Mouse (Mus musculus) lung, adult 10 weeks (tissue): Measurements from ENCODE around the gene AU041133. TPM values are rescaled to one million over a fixed set of nuclear protein-coding genes. Genes with fewer than 3 reads are reported as not detected.

Experiments used
- polyA plus RNA-seq: library from polyadenylated mRNA; stranded (reverse); fragments of 350-450 nt; fragmentation: Illumina TruSeq; extraction: RNeasy Lipid Tissue Mini Kit (QIAGEN cat#74804); gene quantifications from one replicate; pipeline ENCODE4 v1.2.3, GENCODE M21; 2014; ENCODE audit warnings: low read depth, low replicate concordance; ENCODE audit not compliant: insufficient read depth

Gene AU041133
- polyA plus RNA-seq, result 1.9 TPM

DNA sequence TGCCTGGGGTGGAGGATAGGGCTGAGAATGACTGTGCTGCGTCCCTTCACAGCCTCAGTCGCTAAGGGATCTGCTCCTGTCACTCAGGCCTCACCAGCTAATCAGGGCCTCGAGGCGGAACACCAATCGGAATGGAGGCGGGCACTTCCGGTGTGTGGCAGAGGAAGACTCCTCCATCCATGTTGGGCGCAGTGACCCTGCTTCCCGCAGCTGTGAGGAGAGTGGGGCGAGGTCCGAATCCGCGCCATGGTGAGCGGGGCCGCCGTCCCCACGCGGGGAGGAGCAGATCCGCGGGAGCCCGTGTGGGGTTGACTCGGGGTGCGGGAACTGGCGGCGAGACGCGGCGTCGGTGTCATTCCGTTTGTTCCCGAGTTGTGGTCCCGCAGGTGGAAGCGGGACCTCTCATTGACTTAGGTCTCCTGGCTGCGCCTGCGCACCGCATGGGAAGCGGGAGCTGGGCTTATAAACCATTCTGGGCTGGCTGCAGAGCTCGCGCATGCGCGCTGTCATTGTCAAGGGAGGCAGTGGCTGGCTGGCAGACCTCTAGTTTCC lies at the start of gene AU041133:
AU041133 (plus strand) TSS at position 164 of the 552 bp plus-strand sequence.

GRCm38 (mm10) chr10:82082728-82083621 lies 44.8 kb upstream of the AU041133 start, which contains the start of gene BC024063:
Gene BC024063, plus strand, starts transcription at chr10:82083353.

Other genes starting within 250 kb of the AU041133 start
- gene Zfp781, start 197.5 kb upstream of the AU041133 start, polyA plus RNA-seq, result 1.3 TPM
- gene Zfp873, start 79.9 kb upstream of the AU041133 start, polyA plus RNA-seq, result 3.5 TPM
- 1.3 TPM for gene BC024063, start 44.7 kb upstream of the AU041133 start, polyA plus RNA-seq
- 5.5 TPM for gene Zfp938, start 113.3 kb downstream of the AU041133 start, polyA plus RNA-seq
- gene 4932415D10Rik, start 188.6 kb downstream of the AU041133 start, polyA plus RNA-seq, result not detected
- 0.97 TPM for gene Gm4924, start 226.2 kb downstream of the AU041133 start, polyA plus RNA-seq